Mouse (Mus musculus): ENCODE measurements at regions not wholly inside any gene's neighbourhood (a gene's known extent, or its start where the extent isn't known, plus 50 kb on each side); places are given as distances from the start of the nearest gene placed in this dataset.
A peak's percentile ranks its signal among the peaks of the same experiment; 100 is the strongest.

- Histone ChIP-seq H3K4me1 (replicated peaks) (no peaks in the 10 kb centered on the region), H3K27ac (no peak overlapping the region), H3K4me3 (no peak overlapping the region), H3K36me3 (no peaks in the 10 kb centered on the region), H3K9me3 (replicated peaks) (no peaks in the 10 kb centered on the region), H3K4me2 (no peak overlapping the region), H3K27me3 (no peaks in the 10 kb centered on the region), H3K9ac (no peak overlapping the region)
- WGBS: 75% methylated on average over 13 of the region's 13 CpGs
- no peak for ATAC-seq (replicated peaks; ENCODE audit: insufficient number of reproducible peaks, insufficient read depth, low FRiP score, low read depth)
These were observed 190.7 kb downstream of the Cd83 start for GRCm38 (mm10) chr13:43975281-43975680.

- Histone ChIP-seq H3K9me3 (replicated peaks) (no peaks in the 10 kb centered on the region), H3K9ac (no peak overlapping the region), H3K4me3 (no peak overlapping the region), H3K36me3 (no peaks in the 10 kb centered on the region), H3K27ac (no peak overlapping the region), H3K4me2 (no peak overlapping the region), H3K4me1 (replicated peaks) (no peaks in the 10 kb centered on the region), H3K27me3 (no peaks in the 10 kb centered on the region)
- ATAC-seq (replicated peaks; ENCODE audit: insufficient number of reproducible peaks, insufficient read depth, low FRiP score, low read depth): no peak
- WGBS: 70% methylated on average over 7 of the region's 7 CpGs
These were observed 191.2 kb downstream of the Cd83 start for GRCm38 (mm10) chr13:43975801-43976200.

GRCm38 (mm10) chr13:43976676-43977075 lies 192.1 kb downstream of the Cd83 start:
- Histone ChIP-seq H3K9me3 (replicated peaks) (no peaks in the 10 kb centered on the region), H3K27ac (no peak overlapping the region), H3K9ac (no peak overlapping the region), H3K4me1 (replicated peaks) (no peaks in the 10 kb centered on the region), H3K27me3 (no peaks in the 10 kb centered on the region), H3K4me3 (no peak overlapping the region), H3K36me3 (no peaks in the 10 kb centered on the region), H3K4me2 (no peak overlapping the region)
- no peak for ATAC-seq (replicated peaks; ENCODE audit: insufficient number of reproducible peaks, insufficient read depth, low FRiP score, low read depth)
- 67% methylated on average over 7 of the region's 7 CpGs for WGBS

- ATAC-seq (replicated peaks; ENCODE audit: insufficient number of reproducible peaks, insufficient read depth, low FRiP score, low read depth): no peak
- 42% methylated on average over 6 of the region's 6 CpGs for WGBS
These were observed 202.8 kb downstream of the Cd83 start for GRCm38 (mm10) chr13:43987338-43987737.

GRCm38 (mm10) chr13:43988421-43988820 lies 203.8 kb downstream of the Cd83 start:
- no peak overlapping the region for H3K27ac ChIP-seq
- WGBS: 83% methylated on average over 4 of the region's 4 CpGs
- H3K4me2 ChIP-seq: no peak overlapping the region
- H3K9ac ChIP-seq: no peak overlapping the region
- no peaks in the 10 kb centered on the region for H3K27me3 ChIP-seq
- no peaks in the 10 kb centered on the region for H3K9me3 ChIP-seq (replicated peaks)
- peaks cover 19% of the 10 kb centered on the region for H3K4me1 ChIP-seq (replicated peaks)
- H3K36me3 ChIP-seq: no peaks in the 10 kb centered on the region
- no peak for ATAC-seq (replicated peaks; ENCODE audit: insufficient number of reproducible peaks, insufficient read depth, low FRiP score, low read depth)
- H3K4me3 ChIP-seq: no peak overlapping the region

More at GRCm38 (mm10) chr13:43987338-43987737, 202.8 kb downstream of the Cd83 start:
- Histone ChIP-seq H3K9ac (no peak overlapping the region), H3K4me3 (no peak overlapping the region), H3K36me3 (no peaks in the 10 kb centered on the region), H3K9me3 (replicated peaks) (no peaks in the 10 kb centered on the region), H3K4me2 (no peak overlapping the region), H3K4me1 (replicated peaks) (peaks cover 19% of the 10 kb centered on the region), H3K27me3 (no peaks in the 10 kb centered on the region), H3K27ac (no peak overlapping the region)

GRCm38 (mm10) chr13:43990281-43991101 lies 205.9 kb downstream of the Cd83 start:
- WGBS: 26% methylated on average over 16 of the region's 16 CpGs
- H3K4me2 ChIP-seq: 0 out of 2 replicates have a peak overlapping the region, but pooled peaks have one; percentile 34
- ATAC-seq (replicated peaks; ENCODE audit: insufficient number of reproducible peaks, insufficient read depth, low FRiP score, low read depth): no peak

GRCm38 (mm10) chr13:43991774-43992173 lies 207.2 kb downstream of the Cd83 start:
- ATAC-seq (replicated peaks; ENCODE audit: insufficient number of reproducible peaks, insufficient read depth, low FRiP score, low read depth): no peak
- Histone ChIP-seq H3K4me1 (replicated peaks) (peaks cover 24% of the 10 kb centered on the region), H3K9ac (no peak overlapping the region), H3K4me2 (no peak overlapping the region), H3K27ac (0 out of 2 replicates have a peak overlapping the region, but pooled peaks have one; percentile 0), H3K9me3 (replicated peaks) (no peaks in the 10 kb centered on the region), H3K4me3 (no peak overlapping the region), H3K36me3 (no peaks in the 10 kb centered on the region), H3K27me3 (no peaks in the 10 kb centered on the region)
- 25% methylated on average over 5 of the region's 5 CpGs for WGBS

More at GRCm38 (mm10) chr13:43990281-43991101, 205.9 kb downstream of the Cd83 start:
- H3K9ac ChIP-seq: no peak overlapping the region
- H3K36me3 ChIP-seq: no peaks in the 10 kb centered on the region
- no peaks in the 10 kb centered on the region for H3K9me3 ChIP-seq (replicated peaks)
- 0 out of 2 replicates have a peak overlapping the region, but pooled peaks have one; percentile 12 for H3K27ac ChIP-seq
- H3K4me1 ChIP-seq (replicated peaks): peaks cover 22% of the 10 kb centered on the region
- no peak overlapping the region for H3K4me3 ChIP-seq
- no peaks in the 10 kb centered on the region for H3K27me3 ChIP-seq

GRCm38 (mm10) chr13:43992968-43993367 lies 208.4 kb downstream of the Cd83 start:
- no peak overlapping the region for H3K9ac ChIP-seq
- no peak overlapping the region for H3K27ac ChIP-seq
- H3K4me1 ChIP-seq (replicated peaks): peaks cover 24% of the 10 kb centered on the region
- H3K4me2 ChIP-seq: no peak overlapping the region
- no peaks in the 10 kb centered on the region for H3K36me3 ChIP-seq
- no peak overlapping the region for H3K4me3 ChIP-seq
- H3K27me3 ChIP-seq: no peaks in the 10 kb centered on the region
- H3K9me3 ChIP-seq (replicated peaks): no peaks in the 10 kb centered on the region
- ATAC-seq (replicated peaks; ENCODE audit: insufficient number of reproducible peaks, insufficient read depth, low FRiP score, low read depth): no peak

GRCm38 (mm10) chr13:43994361-43994760 lies 209.8 kb downstream of the Cd83 start:
- Histone ChIP-seq H3K4me1 (replicated peaks) (peaks cover 24% of the 10 kb centered on the region), H3K36me3 (no peaks in the 10 kb centered on the region), H3K27ac (no peak overlapping the region), H3K9me3 (replicated peaks) (no peaks in the 10 kb centered on the region), H3K4me2 (no peak overlapping the region), H3K9ac (no peak overlapping the region), H3K27me3 (no peaks in the 10 kb centered on the region), H3K4me3 (no peak overlapping the region)
- ATAC-seq (replicated peaks; ENCODE audit: insufficient number of reproducible peaks, insufficient read depth, low FRiP score, low read depth): no peak
- WGBS: 92% methylated on average over 4 of the region's 4 CpGs

GRCm38 (mm10) chr13:43995623-43996022 lies 211.0 kb downstream of the Cd83 start:
- Histone ChIP-seq H3K4me1 (replicated peaks) (peaks cover 20% of the 10 kb centered on the region), H3K36me3 (no peaks in the 10 kb centered on the region), H3K9me3 (replicated peaks) (no peaks in the 10 kb centered on the region), H3K4me2 (no peak overlapping the region), H3K27ac (no peak overlapping the region), H3K4me3 (no peak overlapping the region), H3K9ac (no peak overlapping the region), H3K27me3 (no peaks in the 10 kb centered on the region)
- no peak for ATAC-seq (replicated peaks; ENCODE audit: insufficient number of reproducible peaks, insufficient read depth, low FRiP score, low read depth)
- WGBS: 25% methylated on average over 3 of the region's 3 CpGs

GRCm38 (mm10) chr13:44001861-44002545 lies 217.4 kb downstream of the Cd83 start:
- Histone ChIP-seq H3K4me1 (replicated peaks) (no peaks in the 10 kb centered on the region), H3K4me3 (no peak overlapping the region), H3K4me2 (no peak overlapping the region), H3K9ac (no peak overlapping the region), H3K27ac (no peak overlapping the region), H3K36me3 (no peaks in the 10 kb centered on the region), H3K9me3 (replicated peaks) (no peaks in the 10 kb centered on the region), H3K27me3 (no peaks in the 10 kb centered on the region)
- ATAC-seq (replicated peaks; ENCODE audit: insufficient number of reproducible peaks, insufficient read depth, low FRiP score, low read depth): no peak
- WGBS: 84% methylated on average over 12 of the region's 12 CpGs

Data from heart, embryonic 15.5 days (tissue).